22 mouse cellular contexts compared by ENCODE assay signal in the genomic region with DNA sequence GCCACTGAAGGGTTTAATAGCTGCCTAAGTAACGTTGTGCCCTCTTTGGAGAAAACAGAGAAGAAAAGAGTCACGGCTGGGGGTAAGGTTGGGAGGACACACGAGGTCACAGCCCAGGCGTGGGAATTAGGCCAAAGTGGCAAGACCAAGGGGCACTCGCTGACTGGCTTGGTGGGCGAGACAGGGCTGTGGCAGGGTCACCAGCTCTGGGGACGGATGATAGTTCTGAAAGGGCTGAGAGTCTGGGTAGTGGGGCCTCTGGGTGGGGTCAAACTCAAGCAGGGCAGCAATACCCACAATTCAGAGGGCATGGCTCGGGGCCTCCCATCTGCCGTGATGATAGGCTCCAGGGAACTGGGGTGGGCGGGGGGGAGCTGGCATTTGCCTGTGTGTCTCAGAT. TPM values are rescaled to one million over a fixed set of nuclear protein-coding genes. Genes with fewer than 3 reads are reported as not detected.
"Had no signal": no experiment of that assay in that cellular context is flagged by ENCODE, and none has a peak within 500 bp of the region (broad histone marks: within the 10 kb centered on the region; RNA-seq: fewer than 3 reads in every experiment).

No protein-coding gene starts in this region.

- H3K27me3 ChIP-seq: neural tube, embryonic 13.5 days had no signal

- H3K4me1 ChIP-seq: neural tube, embryonic 13.5 days; neural tube, embryonic 15.5 days had no signal

- H3K27ac ChIP-seq: midbrain, embryonic 10.5 days; midbrain, embryonic 12.5 days; neural tube, embryonic 13.5 days; neural tube, embryonic 15.5 days had no signal

- H3K9me3 ChIP-seq: midbrain, embryonic 10.5 days; midbrain, embryonic 12.5 days; neural tube, embryonic 13.5 days; neural tube, embryonic 15.5 days had no signal

- H3K4me2 ChIP-seq: lung, embryonic 14.5 days; midbrain, embryonic 12.5 days; neural tube, embryonic 13.5 days; neural tube, embryonic 15.5 days had no signal

- H3K4me3 ChIP-seq: midbrain, embryonic 10.5 days; midbrain, embryonic 12.5 days; myocyte; neural tube, embryonic 13.5 days; neural tube, embryonic 15.5 days had no signal

- DNase-seq: lung, adult 18-20 months; lung, embryonic 14.5 days; lung, postnatal 10 days; lung, postnatal 4 days; midbrain, embryonic 14.5 days; right cerebral cortex, adult 18-20 months; right cerebral cortex, postnatal 25 days; right cerebral cortex, postnatal 4 days; spleen, adult 18-20 months; thymus, adult 18-20 months; thymus, postnatal 25 days; thymus, postnatal 4 days had no signal

- H3K36me3 ChIP-seq: midbrain, embryonic 10.5 days; midbrain, embryonic 12.5 days; neural tube, embryonic 13.5 days; neural tube, embryonic 15.5 days had no signal

- H3K9ac ChIP-seq: lung, embryonic 14.5 days; midbrain, embryonic 12.5 days; neural tube, embryonic 13.5 days; neural tube, embryonic 15.5 days had no signal

- ATAC-seq: midbrain, embryonic 16.5 days had no signal

RNA-seq across cellular contexts. Expression of gene Dio3, which starts 23.1 kb away (rescaled TPM):
- total RNA-seq: megakaryocyte, adult 5-6 weeks; megakaryocyte-erythroid progenitor cell, adult 5-6 weeks had no signal
- polyA plus RNA-seq: myocyte; small intestine, adult 2 months; thymus, postnatal 0 days had no signal
